Mouse (Mus musculus) urinary bladder, postnatal 36 days (tissue): Measurements from ENCODE around the gene Vmn2r120.
"Not testable (repeated sequence)": the region's sequence is repeated elsewhere in the genome, so short reads cannot be mapped to it uniquely, and the experiment has no call there.

Source experiments
- DNase-seq, 2 experiments: peaks; one replicate each; pipeline ENCODE4 v3.0.0; 2022; ENCODE audit warnings: low spot score in 2 of 2, mixed read lengths in 1 of 2

Gene Vmn2r120

GRCm38 (mm10) chr17:57545405-57545804, at the start of gene Vmn2r120:
TSS of gene Vmn2r120 (minus strand) at chr17:57545505.
- DNase-seq, result no peak

DNA sequence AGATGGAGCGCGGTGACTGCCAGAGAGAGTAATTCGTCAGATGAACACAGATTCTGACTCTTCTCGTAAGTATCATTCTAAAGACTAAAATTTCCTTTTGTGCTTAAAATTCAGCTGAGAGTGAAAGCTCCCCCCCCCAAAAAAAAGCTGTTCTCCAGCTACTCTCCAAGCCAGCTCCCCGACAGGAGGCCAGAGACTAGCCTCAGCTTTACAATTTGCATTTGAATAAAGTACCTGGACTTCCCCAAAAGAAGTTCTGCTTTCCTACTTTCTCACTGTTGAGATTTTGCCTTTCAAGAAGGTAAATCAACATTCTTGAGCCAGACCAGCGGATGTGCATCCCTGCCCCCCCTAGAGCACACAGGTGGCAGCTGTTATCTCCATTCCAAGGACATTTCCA, 42.0 kb upstream of the Vmn2r120 start:
- not testable (repeated sequence) for DNase-seq

DNA sequence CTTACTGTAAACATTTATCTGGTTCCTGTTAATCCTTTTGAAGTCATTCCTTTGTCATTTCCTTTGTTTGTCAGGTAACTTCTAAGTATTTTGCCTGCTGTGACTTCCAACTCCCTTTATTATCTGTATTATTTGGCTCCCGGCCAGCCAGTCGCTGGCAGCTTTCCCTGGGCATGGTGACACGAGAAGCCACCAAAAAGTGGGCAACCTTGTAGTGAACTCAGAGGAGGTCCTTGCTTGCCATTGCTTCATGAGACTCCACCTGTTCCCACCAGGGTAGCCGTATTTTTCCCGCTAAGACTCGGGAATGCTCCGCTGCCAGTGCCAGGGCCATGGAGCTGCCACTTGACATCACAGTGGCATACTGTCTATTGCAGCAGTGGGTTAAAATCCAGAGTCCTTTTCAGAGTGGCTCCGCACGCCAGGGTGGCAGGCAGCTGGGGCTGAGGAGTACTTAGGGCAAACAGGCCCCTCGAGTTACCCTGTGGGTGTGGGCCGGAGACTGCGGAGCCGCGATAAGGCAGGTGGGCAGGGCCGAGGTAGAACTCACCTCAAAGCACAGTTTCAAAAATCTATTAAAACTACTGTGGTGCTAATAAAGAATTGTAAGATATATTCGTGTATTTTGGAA, 28.9 kb upstream of the Vmn2r120 start:
- DNase-seq, result no peak
